Mouse (Mus musculus): ENCODE measurements around the gene Rbfox1.

Rbfox1 gene

GRCm38 (mm10) chr16:6380924-6381323 is 495.8 kb downstream of the Rbfox1 start:
- DNase-seq, result no peak

- no peak for DNase-seq
These were observed 496.4 kb downstream of the Rbfox1 start for GRCm38 (mm10) chr16:6381572-6381971.

GRCm38 (mm10) chr16:6382712-6383111 is 497.6 kb downstream of the Rbfox1 start:
- DNase-seq, result no peak

GRCm38 (mm10) chr16:6390278-6390930 is 505.2 kb downstream of the Rbfox1 start:
- DNase-seq, result no peak

- DNase-seq, result no peak
These were observed 511.7 kb downstream of the Rbfox1 start for GRCm38 (mm10) chr16:6396676-6397409.

- DNase-seq, result peak; percentile 13
These were observed 512.5 kb downstream of the Rbfox1 start for GRCm38 (mm10) chr16:6397635-6398034.

- DNase-seq, result no peak
These were observed 517.7 kb downstream of the Rbfox1 start for GRCm38 (mm10) chr16:6402816-6403215.

GRCm38 (mm10) chr16:6414846-6415245 is 529.7 kb downstream of the Rbfox1 start:
- DNase-seq, result no peak

GRCm38 (mm10) chr16:6421623-6422145 is 536.5 kb downstream of the Rbfox1 start:
- DNase-seq, result no peak

- no peak for DNase-seq
These were observed 538.8 kb downstream of the Rbfox1 start for GRCm38 (mm10) chr16:6423878-6424409.

GRCm38 (mm10) chr16:6424738-6425137 is 539.6 kb downstream of the Rbfox1 start:
- no peak for DNase-seq

GRCm38 (mm10) chr16:6427292-6428281 is 542.4 kb downstream of the Rbfox1 start:
- DNase-seq, result no peak

- DNase-seq, result no peak
These were observed 545.8 kb downstream of the Rbfox1 start for GRCm38 (mm10) chr16:6430981-6431380.

- DNase-seq, result no peak
These were observed 551.3 kb downstream of the Rbfox1 start for GRCm38 (mm10) chr16:6436445-6436844.

- no peak for DNase-seq
These were observed 563.1 kb downstream of the Rbfox1 start for GRCm38 (mm10) chr16:6448250-6448649.

- DNase-seq, result no peak
These were observed 570.2 kb downstream of the Rbfox1 start for GRCm38 (mm10) chr16:6455349-6455748.

- no peak for DNase-seq
These were observed 594.0 kb downstream of the Rbfox1 start for GRCm38 (mm10) chr16:6479094-6479590.

- no peak for DNase-seq
These were observed 594.7 kb downstream of the Rbfox1 start for GRCm38 (mm10) chr16:6479616-6480410.

GRCm38 (mm10) chr16:6480411-6480728 is 595.2 kb downstream of the Rbfox1 start:
- DNase-seq, result peak; percentile 50

- no peak for DNase-seq
These were observed 598.5 kb downstream of the Rbfox1 start for GRCm38 (mm10) chr16:6483628-6484027.

GRCm38 (mm10) chr16:6485631-6486030 is 600.5 kb downstream of the Rbfox1 start:
- DNase-seq, result no peak

- peak; percentile 21 for DNase-seq
These were observed 617.1 kb downstream of the Rbfox1 start for GRCm38 (mm10) chr16:6502219-6502618.

Data from thymus, postnatal 4 days (tissue).